Mouse (Mus musculus): ENCODE data around the gene Olfr582.

The Olfr582 gene

GRCm38 (mm10) chr7:103037724-103038123, at the start of gene Olfr582:
Olfr582 (plus strand) TSS chr7:103038024.
- no peak for DNase-seq (ENCODE audit: low read depth, low spot score)

- no peak for DNase-seq (ENCODE audit: low read depth, low spot score)
Observed at GRCm38 (mm10) chr7:102989224-102989623, 48.6 kb upstream of the Olfr582 start, which contains the start of gene Olfr578. Olfr578 (minus strand) TSS chr7:102989324.

- no peak for DNase-seq (ENCODE audit: low read depth, low spot score)
Observed at GRCm38 (mm10) chr7:103051000-103051399, 13.2 kb downstream of the Olfr582 start, which contains the start of gene Olfr583. Olfr583 (plus strand) TSS chr7:103051300.

GRCm38 (mm10) chr7:103081585-103081984, 43.8 kb downstream of the Olfr582 start, which contains the start of gene Olfr584:
Olfr584 (plus strand) TSS chr7:103081885.
- DNase-seq (ENCODE audit: low read depth, low spot score): no peak
